Mouse (Mus musculus) ZHBTc4 (cell line): ENCODE data around the gene Sugp2.

Source experiments
- DNase-seq: peaks from one replicate; pipeline ENCODE4 v3.0.0-alpha.2; 2011; ENCODE audit warnings: low read depth, low spot score

The Sugp2 gene

DNA sequence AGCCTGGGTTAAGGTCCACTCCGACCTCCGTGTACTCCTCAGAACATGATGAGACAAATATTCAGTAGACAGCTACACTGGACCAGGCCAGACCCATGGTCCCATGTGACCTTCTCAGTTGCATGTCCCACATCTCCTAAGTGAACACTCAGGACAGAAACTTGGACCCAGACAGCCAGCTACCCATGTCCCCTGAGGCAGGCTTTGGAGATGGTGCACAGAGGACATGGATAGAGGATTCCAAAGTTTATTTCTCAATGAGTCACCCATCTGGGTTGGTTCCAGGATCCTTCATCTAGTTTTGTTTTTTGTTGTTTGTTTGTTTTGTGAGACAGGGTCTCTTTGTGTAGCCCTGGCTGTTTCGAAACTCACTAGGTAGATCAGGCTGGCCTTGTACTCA, 13.1 kb upstream of the Sugp2 start:
- DNase-seq: no peak

GRCm38 (mm10) chr8:70222041-70222440, 12.0 kb upstream of the Sugp2 start:
- DNase-seq: no peak

DNA sequence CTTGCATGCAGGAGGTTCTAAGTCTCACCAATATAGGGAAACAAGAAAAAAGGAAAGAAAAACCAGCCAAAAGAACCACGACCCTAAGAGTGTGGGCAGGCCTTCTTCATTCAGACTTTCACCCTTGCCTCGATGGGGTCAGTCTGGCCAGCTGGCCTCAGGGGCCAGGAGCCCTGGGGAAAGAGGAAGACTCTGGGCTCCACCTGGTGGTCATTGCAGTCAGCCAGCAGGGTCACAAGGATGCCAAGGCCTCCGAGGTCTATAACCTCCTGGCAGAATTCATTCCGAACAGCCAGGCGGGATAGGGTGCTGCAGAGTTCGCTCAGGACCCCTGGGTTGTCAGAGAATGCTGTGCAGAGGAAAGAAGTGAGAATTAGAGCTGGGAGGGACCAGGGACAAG, 10.7 kb upstream of the Sugp2 start:
- DNase-seq: no peak

DNA sequence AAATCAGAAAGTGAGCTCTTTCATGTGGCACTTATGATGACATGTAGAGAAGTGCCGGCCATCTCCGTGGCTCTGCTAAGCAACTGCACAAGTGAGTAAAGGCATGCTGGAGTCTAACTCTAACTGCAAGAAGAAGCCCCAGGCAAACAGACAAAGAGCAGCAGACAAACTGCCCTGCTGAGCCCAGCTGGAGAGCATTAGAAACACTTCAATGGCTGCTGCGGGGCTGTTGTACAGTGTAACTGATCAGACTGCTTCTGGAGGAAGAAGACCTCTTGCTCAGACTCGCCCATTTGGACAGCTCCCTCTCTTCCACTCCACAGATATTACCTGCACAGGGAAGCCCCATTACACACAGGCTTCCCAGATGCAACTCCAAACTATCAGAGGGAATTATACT, 6.0 kb upstream of the Sugp2 start:
- DNase-seq: no peak

DNA sequence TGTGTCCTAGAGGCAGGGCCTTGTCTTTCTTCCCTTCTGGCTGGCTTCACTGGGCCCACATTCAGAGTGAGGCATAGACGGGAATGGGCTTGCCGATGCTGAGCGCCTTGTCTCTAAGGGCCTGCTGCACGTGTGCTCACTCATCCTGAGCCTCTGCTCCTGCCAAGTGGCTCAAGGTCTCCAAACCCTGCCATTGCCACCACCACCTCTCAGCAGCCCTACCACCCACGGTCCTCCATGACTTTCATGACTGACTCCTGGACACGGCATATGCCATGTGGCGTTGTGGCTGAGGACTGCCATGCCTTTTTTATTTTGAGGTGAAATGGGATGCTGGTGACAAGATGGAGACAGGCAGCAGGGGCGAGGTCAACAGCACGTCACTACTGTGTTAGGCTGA, 3.2 kb upstream of the Sugp2 start:
- no peak for DNase-seq

DNA sequence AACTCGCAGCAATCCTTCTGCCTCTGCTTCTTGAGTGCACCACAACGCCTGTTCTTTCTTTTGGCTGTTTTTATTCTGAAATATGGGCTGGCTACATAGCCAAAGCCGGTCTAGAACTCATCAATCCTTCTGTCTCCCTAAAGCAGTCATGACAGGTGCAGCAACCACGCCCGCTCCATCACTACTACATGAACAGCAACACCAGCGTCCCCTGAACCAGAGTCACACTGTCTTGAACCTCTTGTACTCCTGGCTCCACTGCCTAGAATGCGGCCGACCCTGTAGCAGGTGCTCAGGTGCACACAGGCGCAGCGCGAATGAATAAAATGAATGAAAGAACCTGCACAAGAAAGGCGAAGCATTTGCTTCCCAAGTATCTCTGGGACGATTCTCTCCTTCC, 420 bp upstream of the Sugp2 start:
- DNase-seq: no peak

DNA sequence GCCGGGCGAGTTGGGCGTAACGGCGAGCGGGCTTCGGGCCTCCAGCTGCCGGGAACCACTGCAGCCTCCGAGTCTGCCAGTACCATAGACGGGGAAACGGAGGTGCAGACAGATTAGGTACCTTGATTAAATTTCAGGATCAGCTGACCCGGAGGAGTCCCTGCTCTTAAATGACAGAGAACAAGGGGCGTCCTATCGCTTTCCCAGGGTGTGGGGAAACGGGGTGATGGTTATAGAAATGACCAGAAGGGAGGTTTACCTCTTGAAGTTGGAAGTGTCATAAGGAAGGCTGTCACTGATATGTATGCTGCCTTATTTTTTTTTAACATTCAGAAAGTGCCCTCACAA, 729 bp downstream of the Sugp2 start:
- no peak for DNase-seq

DNA sequence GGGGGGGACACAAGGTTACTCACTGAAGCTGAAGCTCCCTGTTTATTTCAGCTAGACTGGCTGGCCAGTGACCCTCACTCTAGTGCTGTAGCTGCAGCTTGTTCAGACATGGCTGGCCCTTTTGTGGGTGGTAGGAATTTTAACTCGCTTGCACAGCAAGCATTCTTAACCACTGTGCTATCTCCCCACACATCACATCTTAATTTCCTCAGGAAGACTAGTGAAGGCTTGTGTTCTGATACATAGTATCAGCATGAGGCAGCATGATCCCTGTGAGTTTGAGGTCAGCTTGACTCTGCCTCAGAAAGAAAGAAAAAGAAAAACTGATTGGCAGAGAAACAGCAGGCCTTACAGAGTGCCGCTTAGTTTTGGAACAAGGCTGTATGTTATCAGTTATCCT, 3.8 kb downstream of the Sugp2 start:
- DNase-seq: no peak

DNA sequence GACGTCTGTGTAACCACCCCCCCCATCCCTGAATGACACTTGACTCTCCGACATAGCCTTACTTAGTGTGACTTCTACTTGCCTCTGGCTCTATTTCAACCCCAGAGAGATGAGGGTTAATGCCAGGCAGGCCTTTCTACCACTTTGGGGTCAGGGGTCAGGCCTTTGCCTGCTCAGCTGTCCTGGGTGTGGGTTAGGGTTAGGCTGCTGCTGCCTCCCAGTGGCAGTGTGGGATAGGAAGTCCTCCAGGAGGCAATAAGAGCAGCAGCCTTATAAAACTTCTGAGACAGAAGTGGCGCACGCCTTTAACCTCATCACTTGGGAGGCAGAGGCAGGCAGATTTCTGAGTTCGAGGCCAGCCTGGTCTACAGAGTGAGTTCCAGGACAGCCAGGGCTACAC, 6.6 kb downstream of the Sugp2 start:
- DNase-seq: peak; percentile 32

DNA sequence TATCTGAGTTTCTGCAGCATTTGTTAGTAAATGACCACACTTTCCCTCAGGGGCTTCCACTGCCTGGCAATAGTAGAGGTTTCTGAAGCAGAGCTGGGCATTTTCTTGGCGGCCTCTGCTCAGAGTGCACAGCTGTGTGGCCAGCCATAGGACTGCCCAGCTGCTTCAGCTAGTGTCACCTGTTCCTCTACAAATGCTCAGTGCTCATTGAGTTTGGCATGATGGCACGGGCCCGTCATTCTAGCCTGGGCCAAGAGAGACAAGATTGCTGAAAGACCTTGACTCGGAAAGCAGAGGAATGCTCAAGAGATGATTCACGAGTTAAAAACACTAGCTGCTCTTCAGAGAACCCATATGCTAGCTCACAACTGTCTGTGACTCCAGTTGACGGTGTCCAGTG, 12.6 kb downstream of the Sugp2 start:
- no peak for DNase-seq

- DNase-seq: no peak
Measured at GRCm38 (mm10) chr8:70247841-70248240, 13.8 kb downstream of the Sugp2 start.

DNA sequence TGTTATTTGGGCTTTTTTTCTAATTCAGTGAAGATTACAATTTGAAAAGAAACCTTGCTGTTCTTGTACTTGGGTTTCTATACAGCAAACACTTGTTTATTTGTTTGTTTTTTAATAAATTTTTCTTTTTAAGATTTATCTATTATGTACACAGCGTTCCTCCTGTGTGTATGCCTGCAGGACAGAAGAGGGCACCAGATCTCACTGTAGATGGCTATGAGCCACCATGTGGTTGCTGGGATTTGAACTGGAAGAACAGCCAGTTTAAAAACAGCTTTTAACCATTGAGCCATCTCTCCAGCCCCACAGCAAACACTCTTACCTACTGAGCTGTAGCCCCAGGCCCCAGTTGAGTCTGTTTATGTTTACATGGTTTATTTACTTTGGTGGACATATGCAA, 20.6 kb downstream of the Sugp2 start:
- no peak for DNase-seq

DNA sequence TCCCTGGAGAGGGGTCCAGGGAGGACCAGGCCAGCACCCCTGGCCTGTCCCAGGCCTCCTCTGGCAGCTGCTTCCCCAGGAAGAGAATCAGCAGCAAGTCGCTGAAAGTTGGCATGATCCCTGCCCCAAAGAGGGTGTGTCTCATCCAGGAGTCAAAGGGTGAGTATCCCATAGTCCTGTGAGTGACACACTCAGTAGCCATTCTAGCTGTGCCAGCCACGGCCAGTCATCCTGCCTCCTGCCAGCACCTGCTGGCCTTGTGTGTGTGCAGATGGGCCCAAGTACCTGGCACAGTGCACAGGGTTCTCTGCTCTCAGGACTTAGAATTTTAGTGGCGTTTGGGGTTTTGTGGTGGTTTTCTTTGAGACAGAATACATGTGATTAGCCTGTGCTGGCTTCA, 23.4 kb downstream of the Sugp2 start:
- no peak for DNase-seq

- no peak for DNase-seq
Measured at GRCm38 (mm10) chr8:70258600-70258999, 24.6 kb downstream of the Sugp2 start.

- no peak for DNase-seq
Measured at GRCm38 (mm10) chr8:70259043-70259442, 25.0 kb downstream of the Sugp2 start.

GRCm38 (mm10) chr8:70267674-70268073, 33.6 kb downstream of the Sugp2 start:
- no peak for DNase-seq

GRCm38 (mm10) chr8:70268311-70268710, 34.3 kb downstream of the Sugp2 start:
- DNase-seq: no peak

DNA sequence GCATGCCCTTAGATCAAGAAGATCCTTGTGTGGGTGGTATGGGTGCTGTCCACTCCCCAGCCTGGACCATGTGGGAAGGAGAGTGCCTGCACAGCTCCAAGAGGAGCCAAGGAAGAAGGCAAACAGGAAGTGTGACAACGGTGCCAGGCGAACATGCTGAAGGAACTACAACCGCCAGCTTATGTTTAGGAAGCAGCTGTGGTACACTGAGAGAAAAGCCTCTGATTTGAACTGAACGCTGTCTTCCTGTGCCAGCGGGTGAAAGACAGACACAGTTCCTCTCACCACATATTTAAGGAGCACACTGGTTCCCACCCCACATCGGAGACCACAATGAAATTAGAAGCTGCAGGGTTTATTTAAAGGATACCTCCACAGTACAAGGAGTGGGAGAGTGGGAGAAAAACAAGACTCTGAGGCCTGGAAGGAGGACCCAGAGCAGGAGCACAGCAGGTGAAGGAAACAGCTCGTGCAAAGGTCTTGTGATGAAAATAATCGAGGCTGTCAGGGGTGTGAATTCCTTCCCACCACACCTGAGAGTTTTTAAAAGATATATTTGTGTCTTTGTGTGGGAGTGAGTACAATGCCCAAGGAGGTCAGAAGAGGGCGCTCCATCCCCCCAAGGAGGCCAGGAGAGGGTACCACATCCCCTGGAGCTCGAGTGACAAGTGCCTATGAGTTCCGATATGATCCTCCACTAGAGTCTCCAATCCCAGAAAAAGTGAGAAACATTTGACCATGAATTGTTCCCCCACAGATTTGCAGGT, 35.0 kb downstream of the Sugp2 start:
- peak; percentile 70 for DNase-seq

DNA sequence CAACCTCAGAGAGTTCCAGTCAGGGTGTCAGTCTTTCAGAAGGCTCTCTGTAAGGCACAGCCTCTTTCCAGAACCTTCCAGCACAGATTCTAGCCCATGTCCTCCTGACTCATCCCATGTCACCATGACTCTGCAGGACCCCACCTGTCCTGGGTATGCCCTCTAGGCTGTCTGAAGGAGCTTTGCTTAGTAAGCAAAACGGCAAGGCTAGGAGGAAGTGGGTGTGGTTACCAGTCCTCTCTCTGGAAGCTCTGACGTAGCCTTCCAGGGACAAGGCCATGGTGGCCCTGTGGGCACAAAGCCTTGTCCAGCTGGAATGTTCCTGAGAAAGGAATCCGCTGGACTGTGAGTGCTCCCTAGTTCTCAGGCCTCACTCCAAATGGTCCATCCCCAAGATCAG, 38.9 kb downstream of the Sugp2 start:
- DNase-seq: peak; percentile 76

- peak; percentile 88 for DNase-seq
Measured at GRCm38 (mm10) chr8:70274350-70274749, 40.3 kb downstream of the Sugp2 start.

DNA sequence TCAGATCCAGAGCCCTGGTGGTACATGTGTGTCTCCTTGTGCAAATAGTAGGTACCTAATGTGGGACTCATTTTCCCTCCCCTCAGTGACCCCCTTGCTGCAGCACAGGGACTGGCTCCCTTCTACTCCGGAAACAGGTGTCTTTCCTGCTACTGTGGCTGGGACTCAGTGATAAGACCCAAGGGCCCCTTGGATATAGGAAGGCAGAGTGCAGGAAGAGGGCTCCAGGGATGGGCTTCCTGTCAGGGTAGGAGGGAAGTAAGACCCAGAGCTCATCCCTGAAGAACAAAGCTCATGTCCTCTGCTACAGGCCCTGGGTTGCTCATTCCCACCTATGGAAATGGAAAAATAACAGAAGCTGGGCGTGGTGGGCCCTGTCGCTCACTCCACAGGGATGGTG, 42.5 kb downstream of the Sugp2 start:
- DNase-seq: no peak

DNA sequence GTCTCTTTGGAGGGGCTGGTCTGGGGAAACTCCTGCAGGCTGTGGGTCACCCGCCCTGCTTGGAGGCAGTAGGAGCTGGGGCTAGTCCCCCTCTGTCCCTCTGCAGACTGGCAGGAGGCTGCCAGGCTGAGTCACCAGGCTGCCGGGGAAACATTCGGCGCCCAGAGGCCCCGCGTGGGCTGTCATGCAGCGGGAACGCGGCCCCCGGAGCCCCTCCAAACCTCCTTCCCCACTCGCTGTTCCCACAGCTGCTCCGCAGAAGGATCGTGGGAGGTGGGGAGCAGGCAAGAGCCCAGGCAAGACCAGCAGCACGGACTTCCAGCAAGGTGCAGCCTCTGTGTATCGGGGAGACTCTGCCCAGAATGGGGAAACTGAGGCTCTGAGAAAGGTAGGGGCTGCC, 44.1 kb downstream of the Sugp2 start:
- no peak for DNase-seq

GRCm38 (mm10) chr8:70279266-70279665, 45.2 kb downstream of the Sugp2 start:
- DNase-seq: no peak

- DNase-seq: no peak
Measured at GRCm38 (mm10) chr8:70281001-70281400, 47.0 kb downstream of the Sugp2 start.
